Mouse (Mus musculus) forebrain, embryonic 16.5 days (tissue): ENCODE measurements around the gene Cuedc2. TPM values are rescaled to one million over a fixed set of nuclear protein-coding genes. Genes with fewer than 3 reads are reported as not detected.
A peak's percentile ranks its signal among the peaks of the same experiment; 100 is the strongest.

Experiments used
- ATAC-seq: fragments of 200-750 bp; cut with Nextera tagmentation; 2 replicates; pipeline ENCODE4 v1.8.0; 2017; ENCODE audit warnings: mild to moderate bottlenecking, moderate library complexity
- H3K27ac ChIP-seq: fragments of 300-500 bp; sonication (generic); 2 replicates; pipeline ENCODE4 v1.5.1; 2014; ENCODE audit warnings: low read length, control low read depth
- H3K27me3 ChIP-seq: fragments of 300-500 bp; sonication (generic); replicated peaks from 2 replicates; pipeline ENCODE4 v1.6.1; 2014; ENCODE audit warnings: low read length; ENCODE audit not compliant: control insufficient read depth, insufficient read depth
- H3K36me3 ChIP-seq: fragments of 300-500 bp; sonication (generic); 2 replicates; pipeline ENCODE4 v1.6.1; 2014; ENCODE audit not compliant: control insufficient read depth, insufficient read depth
- H3K4me1 ChIP-seq: fragments of 300-500 bp; sonication (generic); replicated peaks from 2 replicates; pipeline ENCODE4 v1.6.1; 2014; ENCODE audit warnings: low read length; ENCODE audit not compliant: control insufficient read depth, insufficient read depth
- H3K4me2 ChIP-seq: fragments of 300-500 bp; sonication (generic); 2 replicates; pipeline ENCODE4 v1.6.1; 2014; ENCODE audit warnings: mild to moderate bottlenecking, low read length, control low read depth
- H3K4me3 ChIP-seq: fragments of 300-500 bp; sonication (generic); replicated peaks from 2 replicates; pipeline ENCODE4 v1.5.1; 2014; ENCODE audit warnings: mild to moderate bottlenecking, low read length, control low read depth
- H3K9ac ChIP-seq: fragments of 300-500 bp; sonication (generic); replicated peaks from 2 replicates; pipeline ENCODE4 v1.6.1; 2014; ENCODE audit warnings: low read depth, low read length, control low read depth
- H3K9me3 ChIP-seq: fragments of 300-500 bp; sonication (generic); 2 replicates; pipeline ENCODE4 v1.6.1; 2016; ENCODE audit warnings: low read length; ENCODE audit not compliant: control insufficient read depth
- WGBS: fragments of 180-500 bp; shearing (Covaris S2); extraction: QIAGEN DNeasy Blood & Tissue Kit; methylation state at CpG from one replicate; pipeline ENCODE4 v1.1.7; 2014; 5-methylcytosine and 5-hydroxymethylcytosine counted together
- polyA plus RNA-seq: library from polyadenylated mRNA; unstranded; fragments of >200 nt; fragmentation: Nextera tagmentation; extraction: Ambion mirVana; gene quantifications from 2 replicates; pipeline ENCODE4 v1.2.1, GENCODE M21; 2015

Cuedc2 gene
- polyA plus RNA-seq, 1 experiment from 2014 or later = 392 TPM

GRCm38 (mm10) chr19:46316846-46317545 lies 21.5 kb downstream of the Cuedc2 start:
- no peaks in the 10 kb centered on the region for H3K9me3 ChIP-seq
- 25% methylated on average over 15 of the region's 15 CpGs for WGBS
- peaks cover 57% of the 10 kb centered on the region for H3K27me3 ChIP-seq
- peak overlapping the region; percentile 55 for H3K4me3 ChIP-seq
- H3K4me1 ChIP-seq = peaks cover 50% of the 10 kb centered on the region
- H3K36me3 ChIP-seq = no peaks in the 10 kb centered on the region
- no peak; the same call in 1 of the 2 replicates for ATAC-seq
- H3K4me2 ChIP-seq = peak overlapping the region; percentile 79
- peak overlapping the region; percentile 66 for H3K9ac ChIP-seq
- H3K27ac ChIP-seq = no peak overlapping the region

DNA sequence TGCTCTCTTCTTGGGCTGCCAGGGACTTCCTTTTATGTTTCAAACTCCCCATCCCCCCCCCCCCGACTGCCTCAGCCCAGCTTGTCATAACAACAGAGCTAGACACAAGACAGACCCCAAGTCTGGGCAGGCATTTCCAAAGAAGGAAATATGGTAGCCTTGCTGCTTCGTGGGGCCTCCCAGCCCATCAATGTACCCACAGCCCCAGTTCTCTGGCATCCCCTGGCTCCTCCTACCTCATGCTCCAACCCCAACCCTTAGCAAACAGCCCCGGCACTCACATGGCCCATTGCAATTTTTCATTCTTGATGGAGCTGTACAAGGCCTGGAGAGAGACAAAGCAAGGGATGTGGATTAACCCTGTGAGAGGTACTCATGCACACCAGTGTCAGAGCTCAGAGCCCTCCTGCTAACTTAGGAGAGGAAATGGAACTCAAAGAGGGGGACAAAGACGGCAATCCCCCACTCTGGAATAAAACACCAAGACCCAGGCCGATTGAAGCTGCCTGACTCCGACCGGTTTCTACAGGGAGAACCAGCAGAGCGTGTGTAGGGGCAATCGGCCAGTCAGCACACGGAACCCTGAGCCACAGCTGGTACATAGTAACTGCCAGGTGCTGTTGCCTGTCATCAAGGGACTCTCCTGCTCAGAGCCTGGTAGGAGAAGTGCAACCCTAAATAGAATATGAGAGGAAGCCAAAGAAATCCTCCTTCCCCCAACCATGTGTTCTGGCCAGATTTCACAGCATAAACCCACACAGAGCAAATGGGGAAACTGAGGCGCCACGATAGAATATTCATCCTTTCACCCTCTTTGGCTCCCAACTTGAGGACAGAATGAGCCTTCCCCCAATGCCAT lies 22.5 kb downstream of the Cuedc2 start:
- ATAC-seq = no peak
- peak overlapping the region; percentile 79 for H3K4me2 ChIP-seq
- H3K36me3 ChIP-seq = no peaks in the 10 kb centered on the region
- WGBS = 45% methylated on average over 12 of the region's 12 CpGs
- no peak overlapping the region for H3K9ac ChIP-seq
- no peaks in the 10 kb centered on the region for H3K9me3 ChIP-seq
- peaks cover 39% of the 10 kb centered on the region for H3K4me1 ChIP-seq
- no peak overlapping the region for H3K4me3 ChIP-seq
- H3K27ac ChIP-seq = no peak overlapping the region
- H3K27me3 ChIP-seq = peaks cover 57% of the 10 kb centered on the region

GRCm38 (mm10) chr19:46314872-46315742 lies 23.4 kb downstream of the Cuedc2 start:
- Histone ChIP-seq H3K9ac (no peak overlapping the region), H3K9me3 (no peaks in the 10 kb centered on the region), H3K4me3 (no peak overlapping the region), H3K4me1 (peaks cover 37% of the 10 kb centered on the region), H3K36me3 (no peaks in the 10 kb centered on the region), H3K27ac (no peak overlapping the region), H3K4me2 (no peak overlapping the region), H3K27me3 (peaks cover 57% of the 10 kb centered on the region)
- 43% methylated on average over 14 of the region's 14 CpGs for WGBS
- ATAC-seq = no peak

DNA sequence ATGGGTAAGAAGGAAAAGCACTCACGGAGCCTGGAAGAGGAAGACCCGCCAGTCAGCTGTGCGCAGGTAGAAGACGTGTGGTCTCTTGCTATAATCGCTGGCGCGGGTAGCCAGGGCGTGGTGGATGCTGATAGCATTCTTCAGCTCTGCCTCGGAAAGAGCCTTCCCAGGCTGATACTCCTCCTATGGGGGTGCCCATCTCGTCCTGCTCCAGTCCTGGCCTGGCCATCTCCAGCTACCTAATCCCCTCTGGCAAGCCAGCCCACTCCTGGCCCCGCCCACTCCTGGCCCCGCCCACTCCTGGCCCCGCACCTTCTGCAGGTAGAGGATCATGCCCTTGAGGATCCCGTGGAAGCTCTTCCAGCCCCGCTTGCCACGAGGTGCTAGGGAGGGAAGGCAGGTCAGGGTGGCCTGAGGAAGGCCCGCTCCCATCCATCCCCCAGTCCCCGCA lies 24.3 kb downstream of the Cuedc2 start:
- no peak overlapping the region for H3K9ac ChIP-seq
- no peak overlapping the region for H3K4me3 ChIP-seq
- H3K9me3 ChIP-seq = no peaks in the 10 kb centered on the region
- H3K27ac ChIP-seq = no peak overlapping the region
- no peak for ATAC-seq
- H3K4me1 ChIP-seq = peaks cover 33% of the 10 kb centered on the region
- peaks cover 49% of the 10 kb centered on the region for H3K27me3 ChIP-seq
- H3K36me3 ChIP-seq = no peaks in the 10 kb centered on the region
- 14% methylated on average over 18 of the region's 18 CpGs for WGBS
- no peak overlapping the region for H3K4me2 ChIP-seq

DNA sequence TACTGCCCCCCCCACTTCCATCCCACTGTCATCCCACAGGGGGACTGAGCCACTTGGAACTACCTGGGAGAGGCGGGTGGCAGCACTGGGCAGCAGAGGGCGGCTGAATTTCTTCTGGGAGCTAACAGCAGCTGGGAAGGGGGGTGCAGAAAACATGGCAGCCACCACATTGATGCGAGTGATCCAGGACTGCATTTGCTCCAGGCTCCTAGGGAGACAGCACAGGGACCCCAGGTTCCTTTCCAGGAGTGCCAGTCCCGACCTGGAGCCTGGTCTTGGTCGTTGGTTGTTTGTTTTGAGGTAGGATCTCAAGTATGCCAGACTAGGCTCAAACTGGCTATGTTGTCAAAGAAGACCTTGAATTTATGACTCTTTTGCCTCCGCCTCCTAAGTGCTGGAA lies 24.9 kb downstream of the Cuedc2 start:
- Histone ChIP-seq H3K9ac (no peak overlapping the region), H3K4me1 (peaks cover 32% of the 10 kb centered on the region), H3K27ac (no peak overlapping the region), H3K36me3 (no peaks in the 10 kb centered on the region), H3K9me3 (no peaks in the 10 kb centered on the region), H3K4me2 (no peak overlapping the region), H3K27me3 (peaks cover 46% of the 10 kb centered on the region), H3K4me3 (no peak overlapping the region)
- no peak for ATAC-seq
- WGBS = 64% methylated on average over 6 of the region's 6 CpGs

DNA sequence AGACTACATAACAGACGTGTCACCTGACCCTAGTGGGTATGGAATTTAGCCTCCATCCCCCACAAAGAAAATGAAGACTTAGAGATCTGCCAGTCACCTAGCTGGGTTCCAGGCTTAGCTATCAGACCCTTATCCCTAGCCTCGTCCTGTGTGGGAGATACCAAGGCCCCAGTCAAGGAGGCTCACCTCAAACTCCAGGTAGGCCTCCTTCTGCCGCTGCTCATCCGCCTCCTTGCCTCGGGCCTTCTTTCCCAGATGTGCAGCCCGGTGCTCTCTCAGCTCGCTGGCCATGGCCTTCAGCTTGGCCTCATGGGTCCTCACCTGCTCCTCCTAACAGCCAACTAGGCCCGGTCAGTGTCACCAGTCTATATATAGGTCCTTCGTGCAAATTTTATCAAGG lies 25.4 kb downstream of the Cuedc2 start:
- H3K4me2 ChIP-seq = no peak overlapping the region
- peaks cover 29% of the 10 kb centered on the region for H3K4me1 ChIP-seq
- H3K27me3 ChIP-seq = peaks cover 45% of the 10 kb centered on the region
- no peaks in the 10 kb centered on the region for H3K36me3 ChIP-seq
- H3K9me3 ChIP-seq = no peaks in the 10 kb centered on the region
- H3K4me3 ChIP-seq = no peak overlapping the region
- 90% methylated on average over 9 of the region's 9 CpGs for WGBS
- no peak for ATAC-seq
- no peak overlapping the region for H3K27ac ChIP-seq
- H3K9ac ChIP-seq = no peak overlapping the region

DNA sequence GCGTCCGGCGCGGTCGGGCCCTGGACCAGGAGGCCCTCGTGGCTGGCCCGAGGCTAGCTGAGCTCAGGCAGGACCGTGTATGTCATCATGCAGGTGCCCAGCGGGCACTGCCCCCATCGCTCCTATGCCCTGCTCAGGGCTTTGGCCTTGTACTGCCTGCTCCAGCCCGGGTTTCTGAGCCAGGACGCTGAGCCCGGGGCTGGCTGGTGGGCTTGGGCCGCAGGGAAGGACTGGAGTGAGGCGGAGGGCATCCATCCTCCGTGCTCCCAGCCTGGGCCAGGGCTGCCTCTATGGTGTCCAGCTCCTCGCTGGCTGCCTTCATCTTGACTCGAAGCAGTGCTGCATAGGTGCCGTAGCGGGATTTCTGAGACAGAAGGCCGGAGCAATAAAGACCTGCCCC lies 25.9 kb downstream of the Cuedc2 start:
- Histone ChIP-seq H3K9ac (no peak overlapping the region), H3K4me2 (no peak overlapping the region), H3K27ac (no peak overlapping the region), H3K9me3 (no peaks in the 10 kb centered on the region), H3K4me1 (peaks cover 25% of the 10 kb centered on the region), H3K4me3 (no peak overlapping the region), H3K36me3 (no peaks in the 10 kb centered on the region), H3K27me3 (peaks cover 45% of the 10 kb centered on the region)
- no peak for ATAC-seq
- 85% methylated on average over 21 of the region's 21 CpGs for WGBS

- H3K4me3 ChIP-seq = no peak overlapping the region
- no peak overlapping the region for H3K9ac ChIP-seq
- 91% methylated on average over 9 of the region's 9 CpGs for WGBS
- H3K27ac ChIP-seq = no peak overlapping the region
- no peaks in the 10 kb centered on the region for H3K9me3 ChIP-seq
- H3K4me1 ChIP-seq = peaks cover 15% of the 10 kb centered on the region
- no peak for ATAC-seq
- H3K27me3 ChIP-seq = peaks cover 35% of the 10 kb centered on the region
- no peak overlapping the region for H3K4me2 ChIP-seq
- H3K36me3 ChIP-seq = no peaks in the 10 kb centered on the region
Observed at GRCm38 (mm10) chr19:46311341-46311740, 27.2 kb downstream of the Cuedc2 start.
